Mouse (Mus musculus): ENCODE data around the gene Tbx3. TPM values are rescaled to one million over a fixed set of nuclear protein-coding genes. Genes with fewer than 3 reads are reported as not detected.

Gene Tbx3
- polyA plus RNA-seq, 1 experiment from 2014 or later: 10.5 TPM

GRCm38 (mm10) chr5:119657804-119658203, 12.7 kb upstream of the Tbx3 start:
- no peak for ATAC-seq (ENCODE audit: insufficient read depth, low FRiP score, low TSS enrichment)
- DNase-seq (ENCODE audit: low spot score): no peak
- Histone ChIP-seq H3K4me1 (ENCODE audit: control insufficient read depth, insufficient read depth, low read length) (no peaks in the 10 kb centered on the region), H3K4me3 (ENCODE audit: low read depth, low read length) (no peak overlapping the region), H3K27me3 (ENCODE audit: control insufficient read depth, insufficient read depth, low read length) (peaks cover 88% of the 10 kb centered on the region), H3K27ac (ENCODE audit: low read depth, low read length) (no peak overlapping the region), H3K4me2 (ENCODE audit: low read depth) (no peak overlapping the region), H3K36me3 (ENCODE audit: control insufficient read depth, insufficient read depth, low read length) (no peaks in the 10 kb centered on the region), H3K9me3 (ENCODE audit: control insufficient read depth, low read length) (no peaks in the 10 kb centered on the region), H3K9ac (ENCODE audit: low read length) (no peak overlapping the region)
- WGBS: 3% methylated on average over 6 of the region's 6 CpGs

- ATAC-seq (ENCODE audit: insufficient read depth, low FRiP score, low TSS enrichment): no peak
- no peaks in the 10 kb centered on the region for H3K4me1 ChIP-seq (ENCODE audit: control insufficient read depth, insufficient read depth, low read length)
- H3K27ac ChIP-seq (ENCODE audit: low read depth, low read length): no peak overlapping the region
- no peaks in the 10 kb centered on the region for H3K9me3 ChIP-seq (ENCODE audit: control insufficient read depth, low read length)
- WGBS: 4% methylated on average over 5 of the region's 5 CpGs
- no peak overlapping the region for H3K4me3 ChIP-seq (ENCODE audit: low read depth, low read length)
- peaks cover 94% of the 10 kb centered on the region for H3K27me3 ChIP-seq (ENCODE audit: control insufficient read depth, insufficient read depth, low read length)
- no peak overlapping the region for H3K4me2 ChIP-seq (ENCODE audit: low read depth)
- H3K9ac ChIP-seq (ENCODE audit: low read length): no peak overlapping the region
- peak; percentile 29 for DNase-seq (ENCODE audit: low spot score)
- no peaks in the 10 kb centered on the region for H3K36me3 ChIP-seq (ENCODE audit: control insufficient read depth, insufficient read depth, low read length)
Observed at GRCm38 (mm10) chr5:119658396-119658795, 12.1 kb upstream of the Tbx3 start.

GRCm38 (mm10) chr5:119659041-119659440, 11.4 kb upstream of the Tbx3 start:
- no peaks in the 10 kb centered on the region for H3K36me3 ChIP-seq (ENCODE audit: control insufficient read depth, insufficient read depth, low read length)
- H3K4me2 ChIP-seq (ENCODE audit: low read depth): no peak overlapping the region
- whole genome bisulfite sequencing: 1% methylated on average over 3 of the region's 3 CpGs
- no peak overlapping the region for H3K4me3 ChIP-seq (ENCODE audit: low read depth, low read length)
- DNase-seq (ENCODE audit: low spot score) (no peak), ATAC-seq (ENCODE audit: insufficient read depth, low FRiP score, low TSS enrichment) (no peak)
- H3K27me3 ChIP-seq (ENCODE audit: control insufficient read depth, insufficient read depth, low read length): peaks cover 96% of the 10 kb centered on the region
- no peak overlapping the region for H3K27ac ChIP-seq (ENCODE audit: low read depth, low read length)
- H3K4me1 ChIP-seq (ENCODE audit: control insufficient read depth, insufficient read depth, low read length): no peaks in the 10 kb centered on the region
- H3K9ac ChIP-seq (ENCODE audit: low read length): no peak overlapping the region
- H3K9me3 ChIP-seq (ENCODE audit: control insufficient read depth, low read length): no peaks in the 10 kb centered on the region

GRCm38 (mm10) chr5:119660526-119661410, 9.7 kb upstream of the Tbx3 start:
- whole genome bisulfite sequencing: under 1% methylated on average over 25 of the region's 25 CpGs
- no peak overlapping the region for H3K27ac ChIP-seq (ENCODE audit: low read depth, low read length)
- no peaks in the 10 kb centered on the region for H3K9me3 ChIP-seq (ENCODE audit: control insufficient read depth, low read length)
- no peak for ATAC-seq (ENCODE audit: insufficient read depth, low FRiP score, low TSS enrichment)
- no peak overlapping the region for H3K4me3 ChIP-seq (ENCODE audit: low read depth, low read length)
- H3K4me2 ChIP-seq (ENCODE audit: low read depth): no peak overlapping the region
- no peaks in the 10 kb centered on the region for H3K36me3 ChIP-seq (ENCODE audit: control insufficient read depth, insufficient read depth, low read length)
- no peaks in the 10 kb centered on the region for H3K4me1 ChIP-seq (ENCODE audit: control insufficient read depth, insufficient read depth, low read length)
- H3K9ac ChIP-seq (ENCODE audit: low read length): no peak overlapping the region
- DNase-seq (ENCODE audit: low spot score): no peak
- peaks cover 98% of the 10 kb centered on the region for H3K27me3 ChIP-seq (ENCODE audit: control insufficient read depth, insufficient read depth, low read length)

- H3K9ac ChIP-seq (ENCODE audit: low read length): no peak overlapping the region
- 2% methylated on average over 11 of the region's 11 CpGs for WGBS
- ATAC-seq (ENCODE audit: insufficient read depth, low FRiP score, low TSS enrichment): no peak
Observed at GRCm38 (mm10) chr5:119661474-119661873, 9.0 kb upstream of the Tbx3 start.

GRCm38 (mm10) chr5:119662326-119662725, 8.1 kb upstream of the Tbx3 start:
- under 1% methylated on average over 13 of the region's 13 CpGs for WGBS
- H3K4me2 ChIP-seq (ENCODE audit: low read depth): no peak overlapping the region
- H3K4me1 ChIP-seq (ENCODE audit: control insufficient read depth, insufficient read depth, low read length): no peaks in the 10 kb centered on the region
- peaks cover 98% of the 10 kb centered on the region for H3K27me3 ChIP-seq (ENCODE audit: control insufficient read depth, insufficient read depth, low read length)
- ATAC-seq (ENCODE audit: insufficient read depth, low FRiP score, low TSS enrichment): no peak
- H3K4me3 ChIP-seq (ENCODE audit: low read depth, low read length): no peak overlapping the region
- DNase-seq (ENCODE audit: low spot score): no peak
- no peaks in the 10 kb centered on the region for H3K9me3 ChIP-seq (ENCODE audit: control insufficient read depth, low read length)
- no peak overlapping the region for H3K27ac ChIP-seq (ENCODE audit: low read depth, low read length)
- H3K36me3 ChIP-seq (ENCODE audit: control insufficient read depth, insufficient read depth, low read length): no peaks in the 10 kb centered on the region
- no peak overlapping the region for H3K9ac ChIP-seq (ENCODE audit: low read length)

More at GRCm38 (mm10) chr5:119661474-119661873, 9.0 kb upstream of the Tbx3 start:
- no peak overlapping the region for H3K27ac ChIP-seq (ENCODE audit: low read depth, low read length)
- H3K27me3 ChIP-seq (ENCODE audit: control insufficient read depth, insufficient read depth, low read length): peaks cover 98% of the 10 kb centered on the region
- no peaks in the 10 kb centered on the region for H3K36me3 ChIP-seq (ENCODE audit: control insufficient read depth, insufficient read depth, low read length)
- no peak overlapping the region for H3K4me3 ChIP-seq (ENCODE audit: low read depth, low read length)
- no peak overlapping the region for H3K4me2 ChIP-seq (ENCODE audit: low read depth)
- no peaks in the 10 kb centered on the region for H3K4me1 ChIP-seq (ENCODE audit: control insufficient read depth, insufficient read depth, low read length)
- H3K9me3 ChIP-seq (ENCODE audit: control insufficient read depth, low read length): no peaks in the 10 kb centered on the region
- peak; percentile 41 for DNase-seq (ENCODE audit: low spot score)

- H3K27me3 ChIP-seq (ENCODE audit: control insufficient read depth, insufficient read depth, low read length): peaks cover 98% of the 10 kb centered on the region
- H3K9me3 ChIP-seq (ENCODE audit: control insufficient read depth, low read length): no peaks in the 10 kb centered on the region
- H3K9ac ChIP-seq (ENCODE audit: low read length): no peak overlapping the region
- H3K4me1 ChIP-seq (ENCODE audit: control insufficient read depth, insufficient read depth, low read length): no peaks in the 10 kb centered on the region
- WGBS: 0% methylated on average over 12 of the region's 12 CpGs
- H3K27ac ChIP-seq (ENCODE audit: low read depth, low read length): no peak overlapping the region
- H3K36me3 ChIP-seq (ENCODE audit: control insufficient read depth, insufficient read depth, low read length): no peaks in the 10 kb centered on the region
- no peak overlapping the region for H3K4me2 ChIP-seq (ENCODE audit: low read depth)
- H3K4me3 ChIP-seq (ENCODE audit: low read depth, low read length): no peak overlapping the region
- no peak for DNase-seq (ENCODE audit: low spot score)
- ATAC-seq (ENCODE audit: insufficient read depth, low FRiP score, low TSS enrichment): no peak
Observed at GRCm38 (mm10) chr5:119662731-119663130, 7.7 kb upstream of the Tbx3 start.

- Histone ChIP-seq H3K9ac (ENCODE audit: low read length) (no peak overlapping the region), H3K4me3 (ENCODE audit: low read depth, low read length) (no peak overlapping the region), H3K9me3 (ENCODE audit: control insufficient read depth, low read length) (no peaks in the 10 kb centered on the region), H3K27me3 (ENCODE audit: control insufficient read depth, insufficient read depth, low read length) (peaks cover 98% of the 10 kb centered on the region), H3K36me3 (ENCODE audit: control insufficient read depth, insufficient read depth, low read length) (no peaks in the 10 kb centered on the region), H3K4me2 (ENCODE audit: low read depth) (no peak overlapping the region), H3K27ac (ENCODE audit: low read depth, low read length) (no peak overlapping the region), H3K4me1 (ENCODE audit: control insufficient read depth, insufficient read depth, low read length) (no peaks in the 10 kb centered on the region; the same call in 1 of the 2 replicates)
- DNase-seq (ENCODE audit: low spot score) (peak; percentile 24), ATAC-seq (ENCODE audit: insufficient read depth, low FRiP score, low TSS enrichment) (no peak)
- 0% methylated on average over 15 of the region's 15 CpGs for WGBS
Observed at GRCm38 (mm10) chr5:119663241-119663640, 7.2 kb upstream of the Tbx3 start.

- no peak for DNase-seq (ENCODE audit: low spot score)
- 6% methylated on average over 5 of the region's 5 CpGs for WGBS
Observed at GRCm38 (mm10) chr5:119663747-119664146, 6.7 kb upstream of the Tbx3 start.

More at GRCm38 (mm10) chr5:119663747-119664146, 6.7 kb upstream of the Tbx3 start:
- H3K36me3 ChIP-seq (ENCODE audit: control insufficient read depth, insufficient read depth, low read length): no peaks in the 10 kb centered on the region
- H3K4me2 ChIP-seq (ENCODE audit: low read depth): no peak overlapping the region
- H3K27me3 ChIP-seq (ENCODE audit: control insufficient read depth, insufficient read depth, low read length): peaks cover 98% of the 10 kb centered on the region
- no peak overlapping the region for H3K27ac ChIP-seq (ENCODE audit: low read depth, low read length)
- ATAC-seq (ENCODE audit: insufficient read depth, low FRiP score, low TSS enrichment): no peak
- H3K4me1 ChIP-seq (ENCODE audit: control insufficient read depth, insufficient read depth, low read length): peaks cover 2% of the 10 kb centered on the region; the same call in 1 of the 2 replicates
- H3K9me3 ChIP-seq (ENCODE audit: control insufficient read depth, low read length): no peaks in the 10 kb centered on the region
- no peak overlapping the region for H3K4me3 ChIP-seq (ENCODE audit: low read depth, low read length)
- H3K9ac ChIP-seq (ENCODE audit: low read length): no peak overlapping the region

Data from neural tube, embryonic 11.5 days (tissue).